Mouse (Mus musculus) liver, adult 2 months (tissue): Measurements from ENCODE around the gene Fbxw9.

Source experiments
- CTCF ChIP-seq: fragments of 200-500 bp; IDR thresholded peaks from 2 replicates; pipeline ENCODE4 v1.5.1; 2011; ENCODE audit warnings: low read depth, low read length, control low read depth
- POLR2A ChIP-seq: fragments of 200-500 bp; IDR thresholded peaks from 2 replicates; pipeline ENCODE4 v1.6.1; 2011; ENCODE audit warnings: low read length, control low read depth; ENCODE audit not compliant: insufficient read depth; ENCODE audit errors: extremely low read depth

DNA sequence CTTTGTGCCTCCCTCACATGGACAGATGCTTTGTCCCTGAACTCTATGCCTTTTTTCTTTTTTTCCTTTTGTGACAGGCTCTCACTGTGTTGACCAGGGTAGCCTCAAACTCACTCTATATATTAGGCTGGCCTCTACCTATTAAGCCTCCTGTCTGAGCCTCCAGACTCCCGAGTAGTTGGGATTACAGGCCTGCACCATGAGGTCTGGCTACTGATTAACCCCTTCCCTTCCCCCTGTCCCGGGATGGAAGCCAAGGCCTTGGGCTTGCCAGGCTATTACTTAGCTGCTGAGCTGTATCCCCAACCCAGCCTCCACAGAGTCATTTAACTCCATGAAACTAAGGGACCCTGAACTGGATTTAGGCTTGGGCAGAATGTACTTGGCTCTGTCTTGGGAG is 5.4 kb downstream of the Fbxw9 start:
- TF ChIP-seq CTCF: no peak
- TF ChIP-seq POLR2A: no peak
